Mouse (Mus musculus): Measurements from ENCODE around the gene Msmo1. TPM values are rescaled to one million over a fixed set of nuclear protein-coding genes. Genes with fewer than 3 reads are reported as not detected.

Gene Msmo1
- 10 to 100 TPM; 85.9 to 86.4 TPM for total RNA-seq (2021)
- long read RNA-seq, experiment 1, transcript Msmo1-201 (6 exons, 2,044 nt) = major isoform, 75 of 80 reads
- long read RNA-seq, experiment 1, partial matches to known transcripts = 3 of 80 reads
- long read RNA-seq, experiment 1, other reads (novel, unspliced or antisense) = 2 of 80 reads
- long read RNA-seq, experiment 2, transcript Msmo1-201 (6 exons, 2,044 nt) = major isoform, 93 of 101 reads
- long read RNA-seq, experiment 2, partial matches to known transcripts = 4 of 101 reads
- long read RNA-seq, experiment 2, other reads (novel, unspliced or antisense) = 4 of 101 reads

DNA sequence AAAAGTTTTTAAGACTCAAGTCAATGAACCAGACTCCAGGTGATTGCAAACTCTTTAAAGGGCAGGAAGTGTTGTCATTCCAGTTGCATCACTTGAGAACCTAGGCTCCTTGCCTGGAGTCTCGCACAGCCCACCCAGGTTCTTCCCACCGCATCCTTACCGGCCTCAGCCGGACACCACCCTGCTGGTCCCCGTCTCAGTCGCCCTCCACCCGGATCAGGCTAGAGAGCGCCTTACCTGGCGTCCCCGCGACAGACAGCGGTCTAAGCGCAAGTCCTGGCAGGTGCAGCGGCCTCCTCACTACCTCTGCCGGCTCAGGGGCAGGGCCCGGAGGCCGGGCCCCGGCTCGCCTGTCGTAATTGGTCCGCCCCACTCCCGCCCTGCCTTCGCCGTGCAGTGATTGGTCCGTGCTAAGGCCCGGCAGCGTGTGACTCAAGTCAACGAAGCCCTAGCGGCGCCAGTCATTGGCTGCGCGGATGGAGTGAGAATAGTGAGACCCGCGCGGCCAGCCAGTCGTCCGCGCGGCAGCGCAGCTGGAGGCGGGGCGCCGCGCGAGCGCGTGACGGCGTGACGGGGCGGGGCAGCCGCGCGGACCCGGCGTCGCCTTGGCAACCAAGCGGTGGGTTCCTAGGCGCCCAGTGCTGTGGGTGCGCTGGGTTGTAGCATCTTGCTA is at the start of gene Msmo1:
Msmo1 (minus strand) TSS at position 522 of the 673 bp plus-strand sequence.
- no peak; the same call in 1 of the 2 replicates for TF ChIP-seq CTCF (conservative IDR thresholded peaks at IDR 0.05)
- H3K4me3 ChIP-seq = peak within 1 kb of the TSS; percentile 100
- peak within 1 kb of the TSS; percentile 90 for H3K27ac ChIP-seq
- DNase-seq (ENCODE audit: low spot score in 2 of 2) = peak; percentile 95 to 98

- TF ChIP-seq CTCF (conservative IDR thresholded peaks at IDR 0.05) = no peak
- DNase-seq (ENCODE audit: low spot score in 2 of 2) = no peak
- Histone ChIP-seq H3K27ac (peak overlapping the region; percentile 55; the same call in 1 of the 2 replicates), H3K4me3 (no peak overlapping the region)
These were observed 48.4 kb upstream of the Msmo1 start for GRCm38 (mm10) chr8:64781947-64782346.

GRCm38 (mm10) chr8:64777925-64778324 is 44.3 kb upstream of the Msmo1 start:
- TF ChIP-seq CTCF (conservative IDR thresholded peaks at IDR 0.05) = peak; percentile 59
- no peak for DNase-seq (ENCODE audit: low spot score in 2 of 2)
- Histone ChIP-seq H3K27ac (peak overlapping the region; percentile 28; the same call in 1 of the 2 replicates), H3K4me3 (no peak overlapping the region)

DNA sequence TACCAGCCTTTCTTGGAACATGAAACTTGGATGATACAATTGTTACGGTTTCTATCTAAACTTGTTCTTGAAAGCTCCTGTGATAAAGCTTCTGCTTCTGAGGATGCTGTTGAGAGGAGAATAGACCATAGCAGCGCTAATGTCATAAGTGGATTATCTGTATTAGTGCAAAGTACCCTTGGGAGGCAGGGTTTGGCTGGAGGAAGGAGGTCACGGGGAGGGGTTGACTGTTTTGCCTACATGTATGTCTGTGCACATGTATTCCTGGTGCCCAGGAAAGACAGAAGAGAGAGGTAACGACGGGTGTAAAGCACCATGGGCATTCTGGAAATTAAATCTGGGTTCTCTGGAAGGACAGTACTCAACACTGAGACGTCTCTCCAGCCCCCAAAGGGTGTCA is 40.5 kb upstream of the Msmo1 start:
- H3K4me3 ChIP-seq = no peak overlapping the region
- TF ChIP-seq CTCF (conservative IDR thresholded peaks at IDR 0.05) = no peak
- no peak overlapping the region for H3K27ac ChIP-seq
- no peak for DNase-seq (ENCODE audit: low spot score in 2 of 2)

GRCm38 (mm10) chr8:64770814-64771213 is 37.2 kb upstream of the Msmo1 start:
- DNase-seq (ENCODE audit: low spot score in 2 of 2) = no peak
- Histone ChIP-seq H3K27ac (peak overlapping the region; percentile 43; the same call in 1 of the 2 replicates), H3K4me3 (no peak overlapping the region)
- TF ChIP-seq CTCF (conservative IDR thresholded peaks at IDR 0.05) = no peak

DNA sequence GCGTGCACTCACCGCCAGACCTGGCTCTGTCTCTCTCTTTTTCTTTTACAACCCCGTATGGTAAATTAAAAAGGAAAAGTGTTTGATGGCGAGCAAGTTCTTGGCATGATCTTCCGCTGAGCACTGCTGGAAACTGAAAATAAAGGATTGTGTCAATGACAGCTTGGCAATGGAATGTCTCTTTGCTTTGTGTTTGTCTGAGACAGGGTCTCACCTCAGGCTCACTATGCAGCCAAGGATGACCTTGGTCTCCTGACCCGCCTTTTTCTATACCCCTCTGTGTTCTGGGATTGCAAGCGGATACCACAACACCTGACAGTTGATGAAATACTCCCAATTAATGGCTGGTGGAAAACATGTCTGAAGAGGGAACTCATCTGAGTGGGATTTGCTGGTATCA is 36.0 kb upstream of the Msmo1 start:
- H3K4me3 ChIP-seq = no peak overlapping the region
- TF ChIP-seq CTCF (conservative IDR thresholded peaks at IDR 0.05) = no peak
- DNase-seq (ENCODE audit: low spot score in 2 of 2) = no peak
- H3K27ac ChIP-seq = peak overlapping the region; percentile 28; the same call in 1 of the 2 replicates

DNA sequence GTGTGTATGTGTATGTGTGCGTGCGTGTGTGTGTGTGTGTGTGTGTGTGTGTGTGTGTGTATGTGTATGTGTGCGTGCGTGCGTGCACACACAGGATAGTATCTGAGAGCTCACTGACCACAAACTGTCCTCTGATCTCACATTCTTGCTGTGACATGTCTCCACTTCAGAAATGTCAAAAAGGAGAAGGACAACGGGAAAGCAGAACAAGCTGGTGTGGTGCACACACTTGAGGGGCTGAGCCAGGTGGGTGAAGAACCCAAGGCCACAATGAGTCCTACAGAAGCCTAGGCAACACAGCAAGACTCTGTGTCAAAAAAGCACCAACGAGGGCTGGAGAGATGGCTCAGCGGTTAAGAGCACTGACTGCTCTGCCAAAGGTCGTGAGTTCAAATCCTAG is 35.1 kb upstream of the Msmo1 start:
- Histone ChIP-seq H3K4me3 (no peak overlapping the region), H3K27ac (no peak overlapping the region)
- no peak for DNase-seq (ENCODE audit: low spot score in 2 of 2)
- TF ChIP-seq CTCF (conservative IDR thresholded peaks at IDR 0.05) = no peak

- no peak overlapping the region for H3K4me3 ChIP-seq
- no peak for DNase-seq (ENCODE audit: low spot score in 2 of 2)
- no peak for TF ChIP-seq CTCF (conservative IDR thresholded peaks at IDR 0.05)
- H3K27ac ChIP-seq = no peak overlapping the region
These were observed 33.5 kb upstream of the Msmo1 start for GRCm38 (mm10) chr8:64767047-64767446.

DNA sequence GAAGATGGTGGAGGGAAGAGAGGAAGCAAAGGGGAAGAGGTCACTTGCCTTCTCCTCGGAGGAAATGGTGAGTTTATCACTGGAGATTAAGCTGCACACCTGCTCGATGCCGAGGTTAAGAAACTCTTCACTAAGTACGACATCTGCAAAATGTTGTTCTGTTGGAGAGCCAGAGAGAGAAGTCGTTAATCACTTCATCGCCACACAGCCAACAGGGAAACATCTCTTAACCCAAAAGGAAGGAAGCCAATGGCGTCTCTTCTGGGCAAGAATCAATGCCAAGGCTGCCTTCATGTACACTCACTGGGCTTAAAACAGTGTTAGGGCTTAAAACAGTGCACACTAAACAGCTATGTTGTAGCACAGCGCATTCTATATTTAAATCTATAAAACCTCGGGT is 30.5 kb upstream of the Msmo1 start:
- no peak for TF ChIP-seq CTCF (conservative IDR thresholded peaks at IDR 0.05)
- H3K27ac ChIP-seq = no peak overlapping the region

GRCm38 (mm10) chr8:64762751-64763150 is 29.2 kb upstream of the Msmo1 start:
- no peak overlapping the region for H3K27ac ChIP-seq
- TF ChIP-seq CTCF (conservative IDR thresholded peaks at IDR 0.05) = no peak
- no peak overlapping the region for H3K4me3 ChIP-seq
- DNase-seq (ENCODE audit: low spot score in 2 of 2) = no peak

More for the DNA sequence above, 30.5 kb upstream of the Msmo1 start:
- no peak for DNase-seq (ENCODE audit: low spot score in 2 of 2)
- H3K4me3 ChIP-seq = no peak overlapping the region

- DNase-seq (ENCODE audit: low spot score in 2 of 2) = peak; percentile 37 to 55
- Histone ChIP-seq H3K27ac (peak overlapping the region; percentile 34), H3K4me3 (no peak overlapping the region)
- TF ChIP-seq CTCF (conservative IDR thresholded peaks at IDR 0.05) = peak; percentile 74
These were observed 27.8 kb upstream of the Msmo1 start for GRCm38 (mm10) chr8:64761430-64761829.

GRCm38 (mm10) chr8:64757956-64758355 is 24.4 kb upstream of the Msmo1 start:
- TF ChIP-seq CTCF (conservative IDR thresholded peaks at IDR 0.05) = peak; percentile 56
- H3K4me3 ChIP-seq = no peak overlapping the region
- DNase-seq (ENCODE audit: low spot score in 2 of 2) = peak in 1 of 2 experiments; percentile 31

GRCm38 (mm10) chr8:64746215-64747058 is 12.8 kb upstream of the Msmo1 start:
- Histone ChIP-seq H3K27ac (no peak overlapping the region), H3K4me3 (no peak overlapping the region)
- no peak for TF ChIP-seq CTCF (conservative IDR thresholded peaks at IDR 0.05)
- no peak for DNase-seq (ENCODE audit: low spot score in 2 of 2)

More at GRCm38 (mm10) chr8:64757956-64758355, 24.4 kb upstream of the Msmo1 start:
- peak overlapping the region; percentile 51; the same call in 1 of the 2 replicates for H3K27ac ChIP-seq
